Mouse (Mus musculus) forebrain, postnatal 0 days (tissue): ENCODE measurements around the gene Gm21985. TPM values are rescaled to one million over a fixed set of nuclear protein-coding genes. Genes with fewer than 3 reads are reported as not detected.
A peak's percentile ranks its signal among the peaks of the same experiment; 100 is the strongest.

Source experiments
- ATAC-seq: fragments of 200-750 bp; cut with Nextera tagmentation; 2 replicates; pipeline ENCODE4 v1.8.0; 2017; ENCODE audit warnings: mild to moderate bottlenecking, moderate library complexity
- DNase-seq: peaks from one replicate; pipeline ENCODE4 v3.0.0-alpha.2; 2015
- H3K27ac ChIP-seq: fragments of 300-500 bp; sonication (generic); 2 replicates; pipeline ENCODE4 v1.5.1; 2014; ENCODE audit warnings: low read depth, mild to moderate bottlenecking, antibody characterized with exemption, low read length, moderate library complexity, mixed read lengths
- H3K27me3 ChIP-seq: fragments of 300-500 bp; sonication (generic); 2 replicates; pipeline ENCODE4 v1.6.1; 2014; ENCODE audit warnings: mild to moderate bottlenecking, low read length, mixed read lengths; ENCODE audit not compliant: insufficient read depth
- H3K36me3 ChIP-seq: fragments of 300-500 bp; sonication (generic); 2 replicates; pipeline ENCODE4 v1.6.1; 2014; ENCODE audit warnings: mild to moderate bottlenecking, moderate library complexity; ENCODE audit not compliant: insufficient read depth
- H3K4me1 ChIP-seq: fragments of 300-500 bp; sonication (generic); 2 replicates; pipeline ENCODE4 v1.6.1; 2014; ENCODE audit warnings: antibody characterized with exemption; ENCODE audit not compliant: insufficient read depth
- H3K4me2 ChIP-seq: fragments of 300-500 bp; sonication (generic); 2 replicates; pipeline ENCODE4 v1.6.1; 2014; ENCODE audit warnings: low read depth, mild to moderate bottlenecking, moderate library complexity
- H3K4me3 ChIP-seq: fragments of 300-500 bp; sonication (generic); 2 replicates; pipeline ENCODE4 v1.5.1; 2014; ENCODE audit warnings: low read depth, low read length, mixed read lengths
- H3K9ac ChIP-seq: fragments of 300-500 bp; sonication (generic); 2 replicates; pipeline ENCODE4 v1.6.1; 2014; ENCODE audit warnings: mild to moderate bottlenecking
- H3K9me3 ChIP-seq: fragments of 300-500 bp; sonication (generic); 2 replicates; pipeline ENCODE4 v1.6.1; 2016; ENCODE audit warnings: low read length
- CTCF ChIP-seq: sonication (generic); IDR thresholded peaks from 2 replicates; pipeline ENCODE4 v1.5.1; 2016; ENCODE audit warnings: antibody characterized with exemption, control low read depth, low read depth
- WGBS: fragments of 180-500 bp; shearing (Covaris S2); extraction: QIAGEN DNeasy Blood & Tissue Kit; methylation state at CpG from one replicate; pipeline ENCODE4 v1.1.7; 2014; 5-methylcytosine and 5-hydroxymethylcytosine counted together
- polyA plus RNA-seq: library from polyadenylated mRNA; unstranded; fragments of >200 nt; fragmentation: Nextera tagmentation; extraction: Ambion mirVana; gene quantifications from 2 replicates; pipeline ENCODE4 v1.2.1, GENCODE M21; 2015
- total RNA-seq: library from RNA; depleted of rRNA; stranded (reverse); fragments of >200 nt; gene quantifications from 2 replicates; pipeline ENCODE4 v1.2.3, GENCODE M21; 2014

Gene Gm21985
- total and polyA plus RNA-seq, 2 experiments from 2014 or later: 1.9 TPM; not detected in 1

DNA sequence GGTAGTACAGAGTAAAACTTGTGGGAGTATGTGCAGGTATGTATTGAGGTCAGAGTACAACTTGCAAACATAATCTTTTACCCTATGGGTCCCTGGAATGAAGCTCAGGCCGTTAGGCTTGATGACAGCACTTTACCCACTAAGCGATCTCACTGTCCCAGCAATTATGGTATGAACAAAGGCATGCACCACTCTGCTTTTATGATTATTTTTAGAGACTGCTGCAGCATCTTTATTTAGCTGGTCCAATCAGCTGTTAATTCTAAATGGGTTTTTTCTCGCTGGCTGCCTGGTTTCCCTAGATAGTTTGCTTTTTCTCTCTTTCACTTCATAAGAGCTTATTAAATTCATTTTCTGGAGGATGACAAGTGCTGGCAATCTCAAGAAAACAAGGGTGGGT is 30.1 kb downstream of the Gm21985 start:
- TF ChIP-seq CTCF: no peak
- peak; percentile 27 for DNase-seq
- H3K9ac ChIP-seq: no peak overlapping the region
- no peaks in the 10 kb centered on the region for H3K36me3 ChIP-seq
- ATAC-seq: peak; percentile 65
- no peak overlapping the region for H3K27ac ChIP-seq
- H3K4me2 ChIP-seq: no peak overlapping the region
- no peaks in the 10 kb centered on the region for H3K9me3 ChIP-seq
- no peaks in the 10 kb centered on the region for H3K4me1 ChIP-seq
- H3K4me3 ChIP-seq: no peak overlapping the region
- H3K27me3 ChIP-seq: no peaks in the 10 kb centered on the region
- 59% methylated on average over 3 of the region's 3 CpGs for WGBS

GRCm38 (mm10) chr2:112298221-112298620 is 32.1 kb downstream of the Gm21985 start:
- Histone ChIP-seq H3K4me3 (no peak overlapping the region), H3K9me3 (no peaks in the 10 kb centered on the region), H3K4me2 (no peak overlapping the region), H3K36me3 (no peaks in the 10 kb centered on the region), H3K4me1 (no peaks in the 10 kb centered on the region), H3K27me3 (no peaks in the 10 kb centered on the region), H3K27ac (no peak overlapping the region), H3K9ac (no peak overlapping the region)
- TF ChIP-seq CTCF: no peak
- ATAC-seq (no peak), DNase-seq (no peak)
- 97% methylated on average over 4 of the region's 4 CpGs for WGBS

GRCm38 (mm10) chr2:112308671-112309070 is 42.6 kb downstream of the Gm21985 start:
- H3K36me3 ChIP-seq: no peaks in the 10 kb centered on the region
- H3K27me3 ChIP-seq: no peaks in the 10 kb centered on the region
- TF ChIP-seq CTCF: no peak
- no peak overlapping the region for H3K9ac ChIP-seq
- no peak overlapping the region for H3K4me2 ChIP-seq
- DNase-seq (no peak), ATAC-seq (no peak)
- no peak overlapping the region for H3K27ac ChIP-seq
- 87% methylated on average over 3 of the region's 3 CpGs for WGBS
- no peak overlapping the region for H3K4me3 ChIP-seq
- H3K4me1 ChIP-seq: no peaks in the 10 kb centered on the region
- no peaks in the 10 kb centered on the region for H3K9me3 ChIP-seq

DNA sequence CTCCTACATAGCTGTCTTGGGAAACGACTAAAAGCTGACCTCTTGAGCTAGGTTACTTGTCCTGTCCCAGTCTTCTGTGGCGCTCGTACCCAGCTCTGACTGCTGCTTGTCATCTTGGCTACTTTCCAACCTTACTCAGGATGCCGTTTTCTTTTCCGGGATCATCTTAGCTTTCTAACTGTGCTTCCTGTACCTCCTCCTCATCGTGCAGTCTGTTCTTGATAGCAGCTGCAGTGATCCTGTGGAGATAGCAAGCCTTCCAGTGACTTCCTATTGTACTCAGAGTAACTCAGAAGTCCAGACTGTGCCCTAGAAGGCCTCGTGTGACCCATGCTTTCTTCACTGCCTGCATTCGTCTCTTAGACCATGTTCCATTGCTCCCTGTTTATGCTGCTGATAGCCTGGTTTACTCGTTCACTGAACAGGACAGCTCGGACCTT is 43.1 kb downstream of the Gm21985 start:
- H3K4me3 ChIP-seq: no peak overlapping the region
- no peak for TF ChIP-seq CTCF
- no peak for DNase-seq
- no peak overlapping the region for H3K4me2 ChIP-seq
- no peak overlapping the region for H3K27ac ChIP-seq
- ATAC-seq: no peak
- no peaks in the 10 kb centered on the region for H3K4me1 ChIP-seq
- no peak overlapping the region for H3K9ac ChIP-seq
- no peaks in the 10 kb centered on the region for H3K27me3 ChIP-seq
- 70% methylated on average over 10 of the region's 10 CpGs for WGBS
- H3K9me3 ChIP-seq: no peaks in the 10 kb centered on the region
- H3K36me3 ChIP-seq: no peaks in the 10 kb centered on the region

DNA sequence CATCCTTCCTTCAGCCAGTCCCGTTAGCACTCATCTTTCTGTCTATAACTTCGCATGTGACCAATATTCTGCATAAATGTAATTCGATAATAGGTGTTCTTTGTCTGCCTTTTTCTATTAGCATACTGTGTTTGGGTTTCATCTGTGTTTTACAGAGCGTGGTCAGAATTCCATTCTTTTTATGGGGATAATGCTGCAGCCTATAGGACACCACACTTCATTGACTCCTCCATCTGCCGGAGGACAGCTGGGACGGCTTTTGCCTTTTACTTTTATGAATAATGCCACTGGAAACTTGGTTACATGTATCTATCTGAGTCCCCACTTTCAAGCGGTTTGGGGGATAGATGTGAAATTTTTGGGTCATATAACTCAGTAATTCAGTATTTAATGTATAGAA is 49.5 kb downstream of the Gm21985 start:
- Histone ChIP-seq H3K9ac (no peak overlapping the region), H3K4me2 (no peak overlapping the region), H3K27me3 (no peaks in the 10 kb centered on the region), H3K27ac (no peak overlapping the region), H3K9me3 (no peaks in the 10 kb centered on the region), H3K4me1 (no peaks in the 10 kb centered on the region), H3K36me3 (no peaks in the 10 kb centered on the region), H3K4me3 (no peak overlapping the region)
- no peak for TF ChIP-seq CTCF
- ATAC-seq: no peak
- 89% methylated on average over 7 of the region's 7 CpGs for WGBS
- DNase-seq: no peak

DNA sequence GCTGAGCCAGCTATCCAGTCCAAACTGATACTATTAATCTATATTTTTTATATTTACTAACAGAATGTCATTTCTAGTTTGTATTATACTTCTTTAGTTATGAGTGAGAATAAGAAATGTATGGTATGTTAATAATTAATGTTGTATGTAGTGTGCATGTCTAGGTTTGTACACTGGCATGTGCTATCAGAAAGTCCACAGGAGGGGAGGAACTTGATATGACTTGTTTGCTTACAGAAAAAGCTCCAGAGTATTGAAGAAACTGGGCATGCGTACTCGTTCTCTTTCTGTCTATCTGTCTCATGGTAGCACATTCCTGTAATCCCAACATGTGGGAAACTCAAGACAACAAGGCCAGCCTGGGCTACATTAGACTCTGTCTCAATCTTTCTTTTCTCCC is 52.1 kb downstream of the Gm21985 start:
- Histone ChIP-seq H3K4me2 (no peak overlapping the region), H3K4me1 (no peaks in the 10 kb centered on the region), H3K36me3 (no peaks in the 10 kb centered on the region), H3K27me3 (no peaks in the 10 kb centered on the region), H3K9me3 (no peaks in the 10 kb centered on the region), H3K27ac (no peak overlapping the region), H3K9ac (no peak overlapping the region), H3K4me3 (no peak overlapping the region)
- ATAC-seq (no peak), DNase-seq (no peak)
- no peak for TF ChIP-seq CTCF
- WGBS: 93% methylated on average over 2 of the region's 2 CpGs

GRCm38 (mm10) chr2:112318905-112319304 is 52.8 kb downstream of the Gm21985 start:
- no peak for TF ChIP-seq CTCF
- Histone ChIP-seq H3K4me2 (no peak overlapping the region), H3K4me1 (no peaks in the 10 kb centered on the region), H3K36me3 (no peaks in the 10 kb centered on the region), H3K4me3 (no peak overlapping the region), H3K27ac (no peak overlapping the region), H3K27me3 (no peaks in the 10 kb centered on the region), H3K9ac (no peak overlapping the region), H3K9me3 (no peaks in the 10 kb centered on the region)
- 75% methylated on average over 7 of the region's 7 CpGs for WGBS
- no peak for DNase-seq
- no peak for ATAC-seq
